12 mouse cellular contexts compared by ENCODE assay signal in the genomic region with DNA sequence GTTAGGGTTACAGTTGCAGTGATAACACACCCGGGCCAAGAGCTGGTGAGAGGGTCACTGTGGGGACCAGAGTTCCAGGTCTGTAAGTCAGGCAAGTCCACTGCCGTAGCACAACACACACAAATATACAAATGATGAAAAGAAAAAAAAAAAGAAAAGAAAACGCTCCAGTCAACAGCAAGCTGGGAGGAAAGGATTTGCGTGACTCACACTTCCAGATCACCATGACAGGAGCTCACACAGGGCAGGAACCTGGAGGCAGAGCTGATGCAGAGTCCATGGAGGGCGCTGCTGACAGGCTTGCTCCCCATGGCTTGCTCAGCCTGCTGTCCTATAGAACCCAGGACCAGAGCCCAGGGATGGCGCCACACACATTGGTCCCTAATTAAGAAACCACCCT. TPM values are rescaled to one million over a fixed set of nuclear protein-coding genes. Genes with fewer than 3 reads are reported as not detected.
A peak's percentile ranks its signal among the peaks of the same experiment; 100 is the strongest.
DNase-seq lines count a peak whose midpoint lies in the region; ATAC-seq and TF ChIP-seq lines count a peak whose summit lies in the region.
"Had no signal": no experiment of that assay in that cellular context is flagged by ENCODE, and none has a peak within 500 bp of the region (broad histone marks: within the 10 kb centered on the region; RNA-seq: fewer than 3 reads in every experiment).

No protein-coding gene starts in this region.

- H3K4me1 ChIP-seq in hindbrain, embryonic 14.5 days (replicated peaks; ENCODE audit: control insufficient read depth, insufficient read depth, low read length), result peaks cover 25% of the 10 kb centered on the region
- H3K4me1 ChIP-seq in hindbrain, embryonic 16.5 days (ENCODE audit: control insufficient read depth, insufficient read depth, low read depth, low read length), result peaks cover 18% of the 10 kb centered on the region
- peaks cover 6% of the 10 kb centered on the region; the same call in 1 of the 2 replicates for H3K4me1 ChIP-seq in intestine, postnatal 0 days (replicated peaks; ENCODE audit: control insufficient read depth, insufficient read depth, low read length)
- 0 out of 2 replicates have a peak, but pooled peaks cover 2% of the 10 kb centered on the region for H3K4me1 ChIP-seq in lung, adult 2 months (ENCODE audit: control insufficient read depth, insufficient read depth, low read length)

- H3K4me3 ChIP-seq in hindbrain, embryonic 14.5 days (replicated peaks; ENCODE audit: low read length), result no peak overlapping the region
- H3K4me3 ChIP-seq in hindbrain, embryonic 16.5 days (ENCODE audit: low read length), result no peak overlapping the region
- peak overlapping the region; percentile 72; the same call in 1 of the 2 replicates for H3K4me3 ChIP-seq in intestine, postnatal 0 days (ENCODE audit: low read depth, low read length)
- no peak overlapping the region for H3K4me3 ChIP-seq in lung, adult 2 months (replicated peaks; ENCODE audit: extremely low read depth, low read depth, low read length)

- 82% methylated on average over 6 of the region's 6 CpGs for WGBS in hindbrain, embryonic 14.5 days
- 81% methylated on average over 6 of the region's 6 CpGs for WGBS in hindbrain, embryonic 16.5 days
- WGBS in intestine, postnatal 0 days, result 70% methylated on average over 6 of the region's 6 CpGs
- 79% methylated on average over 6 of the region's 6 CpGs for WGBS in lung, adult 2 months

- no peak for ATAC-seq in hindbrain, embryonic 14.5 days (ENCODE audit: low FRiP score)
- ATAC-seq in hindbrain, embryonic 16.5 days, result no peak
- no peak for ATAC-seq in intestine, postnatal 0 days

- no peak overlapping the region for H3K27ac ChIP-seq in hindbrain, embryonic 14.5 days
- no peak overlapping the region for H3K27ac ChIP-seq in hindbrain, embryonic 16.5 days (ENCODE audit: low read depth, low read length)
- H3K27ac ChIP-seq in intestine, postnatal 0 days (ENCODE audit: low read depth, low read length), result peak overlapping the region; percentile 95

- H3K36me3 ChIP-seq in hindbrain, embryonic 14.5 days (replicated peaks; ENCODE audit: control insufficient read depth, insufficient read depth), result no peaks in the 10 kb centered on the region
- 0 out of 2 replicates have a peak, but pooled peaks cover 3% of the 10 kb centered on the region for H3K36me3 ChIP-seq in hindbrain, embryonic 16.5 days (ENCODE audit: control insufficient read depth, insufficient read depth, low read length)
- no peaks in the 10 kb centered on the region for H3K36me3 ChIP-seq in intestine, postnatal 0 days (ENCODE audit: control insufficient read depth, insufficient read depth)

- peak; percentile 12; the same call in 1 of the 2 replicates for TF ChIP-seq CTCF in intestine, postnatal 0 days (IDR thresholded peaks at IDR 0.05; ENCODE audit: low read depth)
- no peak for TF ChIP-seq CTCF in lung, adult 2 months (IDR thresholded peaks at IDR 0.05; ENCODE audit: insufficient read depth, low read length)

- no peaks in the 10 kb centered on the region for H3K9me3 ChIP-seq in hindbrain, embryonic 14.5 days (ENCODE audit: control insufficient read depth, low read length)
- H3K9me3 ChIP-seq in hindbrain, embryonic 16.5 days (ENCODE audit: control insufficient read depth, low read length), result no peaks in the 10 kb centered on the region
- H3K9me3 ChIP-seq in intestine, postnatal 0 days (ENCODE audit: control insufficient read depth), result no peaks in the 10 kb centered on the region

- DNase-seq in hindbrain, embryonic 14.5 days (ENCODE audit: low spot score), result no peak
- DNase-seq in 3T3-L1 (ENCODE audit: low read depth, low spot score) (peak; percentile 77), 416B (ENCODE audit: low read depth) (peak; percentile 22)
- DNase-seq in lung, adult 2 months, result no peak
- no peak for DNase-seq in testis, postnatal 10 days (ENCODE audit: low spot score)
- DNase-seq: cerebellum, adult 18-20 months; embryo, embryonic 11 days; gastrocnemius, postnatal 36 days; kidney, adult 11 months; kidney, postnatal 36 days had no signal

- H3K27me3 ChIP-seq in hindbrain, embryonic 14.5 days (ENCODE audit: control insufficient read depth, insufficient read depth, low read length), result peaks cover 4% of the 10 kb centered on the region; the same call in 1 of the 2 replicates
- peaks cover 3% of the 10 kb centered on the region; the same call in 1 of the 2 replicates for H3K27me3 ChIP-seq in hindbrain, embryonic 16.5 days (replicated peaks; ENCODE audit: control insufficient read depth, insufficient read depth, low read length)
- H3K27me3 ChIP-seq in intestine, postnatal 0 days (replicated peaks; ENCODE audit: control insufficient read depth, insufficient read depth, low read length), result peaks cover 14% of the 10 kb centered on the region; the same call in 1 of the 2 replicates

- no peak for TF ChIP-seq POLR2A in lung, adult 2 months (IDR thresholded peaks at IDR 0.05; ENCODE audit: borderline replicate concordance, extremely low read depth, low read depth, low read length)

- peak overlapping the region; percentile 76; the same call in 1 of the 2 replicates for H3K4me2 ChIP-seq in hindbrain, embryonic 14.5 days (replicated peaks)
- no peak overlapping the region for H3K4me2 ChIP-seq in hindbrain, embryonic 16.5 days (ENCODE audit: low read length)
- peak overlapping the region; percentile 72 for H3K4me2 ChIP-seq in intestine, postnatal 0 days (replicated peaks; ENCODE audit: low read depth)

- 0 out of 2 replicates have a peak overlapping the region, but pooled peaks have one; percentile 73 for H3K9ac ChIP-seq in hindbrain, embryonic 14.5 days
- no peak overlapping the region for H3K9ac ChIP-seq in hindbrain, embryonic 16.5 days (ENCODE audit: low read depth, low read length)
- 0 out of 2 replicates have a peak overlapping the region, but pooled peaks have one; percentile 78 for H3K9ac ChIP-seq in intestine, postnatal 0 days (ENCODE audit: low read depth, low read length)

RNA-seq across cellular contexts. Expression of gene Zfr2, which starts 1.3 kb away (rescaled TPM):
- polyA plus RNA-seq in hindbrain, embryonic 14.5 days (2014; fragmentation: Nextera tagmentation; extraction: Ambion mirVana), result 24.2 and 25.4 TPM in 2 replicates
- polyA plus RNA-seq in hindbrain, embryonic 16.5 days (2015; fragmentation: Nextera tagmentation; extraction: Ambion mirVana), result 23.8 and 28.7 TPM in 2 replicates
- 3.2 and 3.4 TPM in 2 replicates for polyA plus RNA-seq in intestine, postnatal 0 days (2015; fragmentation: Nextera tagmentation; extraction: Ambion mirVana)
- polyA plus RNA-seq in lung, adult 2 months (2012; rRNA removed), result 8.9 and 10.0 TPM in 2 replicates

RNA-seq across cellular contexts. Expression of gene Atcay, which starts 3.6 kb away (rescaled TPM):
- polyA plus RNA-seq in hindbrain, embryonic 14.5 days (2014; fragmentation: Nextera tagmentation; extraction: Ambion mirVana), result 80.2 and 83.1 TPM in 2 replicates
- 85.0 and 85.6 TPM in 2 replicates for polyA plus RNA-seq in hindbrain, embryonic 16.5 days (2015; fragmentation: Nextera tagmentation; extraction: Ambion mirVana)
- polyA plus RNA-seq in intestine, postnatal 0 days (2015; fragmentation: Nextera tagmentation; extraction: Ambion mirVana), result 0.90 and 1.1 TPM in 2 replicates
- 0.08 and 0.20 TPM in 2 replicates for polyA plus RNA-seq in lung, adult 2 months (2012; rRNA removed)

RNA-seq across cellular contexts. Expression of gene Matk, which starts 18.5 kb away (rescaled TPM):
- 30.2 and 37.0 TPM in 2 replicates for polyA plus RNA-seq in hindbrain, embryonic 14.5 days (2014; fragmentation: Nextera tagmentation; extraction: Ambion mirVana)
- 60.4 and 72.8 TPM in 2 replicates for polyA plus RNA-seq in hindbrain, embryonic 16.5 days (2015; fragmentation: Nextera tagmentation; extraction: Ambion mirVana)
- polyA plus RNA-seq in intestine, postnatal 0 days (2015; fragmentation: Nextera tagmentation; extraction: Ambion mirVana), result 0.66 and 1.2 TPM in 2 replicates
- polyA plus RNA-seq in lung, adult 2 months (2012; rRNA removed), result 2.7 and 3.3 TPM in 2 replicates

RNA-seq across cellular contexts. Expression of gene Nmrk2, which starts 32.4 kb away (rescaled TPM):
- polyA plus RNA-seq in hindbrain, embryonic 14.5 days (2014; fragmentation: Nextera tagmentation; extraction: Ambion mirVana), result 0.14 TPM in 1 of 2 replicates, not detected in the other
- polyA plus RNA-seq in hindbrain, embryonic 16.5 days (2015; fragmentation: Nextera tagmentation; extraction: Ambion mirVana), result 0.09 and 0.24 TPM in 2 replicates
- 0.08 and 0.10 TPM in 2 replicates for polyA plus RNA-seq in intestine, postnatal 0 days (2015; fragmentation: Nextera tagmentation; extraction: Ambion mirVana)
- 0.28 and 0.59 TPM in 2 replicates for polyA plus RNA-seq in lung, adult 2 months (2012; rRNA removed)

RNA-seq across cellular contexts. Expression of gene Mrpl54, which starts 32.5 kb away (rescaled TPM):
- polyA plus RNA-seq in hindbrain, embryonic 14.5 days (2014; fragmentation: Nextera tagmentation; extraction: Ambion mirVana), result 136 and 142 TPM in 2 replicates
- polyA plus RNA-seq in hindbrain, embryonic 16.5 days (2015; fragmentation: Nextera tagmentation; extraction: Ambion mirVana), result 126 and 137 TPM in 2 replicates
- 268 and 287 TPM in 2 replicates for polyA plus RNA-seq in intestine, postnatal 0 days (2015; fragmentation: Nextera tagmentation; extraction: Ambion mirVana)
- 60.1 and 87.9 TPM in 2 replicates for polyA plus RNA-seq in lung, adult 2 months (2012; rRNA removed)

Comparison
In these comparisons a context has a peak if more than half of its experiments do, and no peak if none do; other contexts are left out.
1. DNase-seq: peak in 3T3-L1 (single experiment) and 416B (single experiment); none in hindbrain, embryonic 14.5 days (single experiment), lung, adult 2 months (single experiment) and testis, postnatal 10 days (single experiment).
2. RNA of gene Atcay, which starts 3.6 kb away (polyA plus RNA-seq): 85.0 to 85.6 TPM in hindbrain, embryonic 16.5 days and 80.2 to 83.1 TPM in hindbrain, embryonic 14.5 days; 0.90 to 1.1 TPM in intestine, postnatal 0 days and 0.08 to 0.20 TPM in lung, adult 2 months; every median in the first group is over 10 times any median in the second.